Mouse (Mus musculus) spleen, postnatal 0 days (tissue): Measurements from ENCODE around the gene Syt14. TPM values are rescaled to one million over a fixed set of nuclear protein-coding genes. Genes with fewer than 3 reads are reported as not detected.

Experiments used
- polyA plus RNA-seq: library from polyadenylated mRNA; unstranded; fragments of >200 nt; fragmentation: Nextera tagmentation; extraction: Ambion mirVana; gene quantifications from 2 replicates; pipeline ENCODE4 v1.2.1, GENCODE M21; 2015

Syt14 gene
- 3.5 and 3.9 TPM in 2 replicates for polyA plus RNA-seq

GRCm38 (mm10) chr1:193035371-193036238 is at the start of gene Syt14:
Syt14 (minus strand) TSS chr1:193035775.

GRCm38 (mm10) chr1:192855474-192856230 is 179.9 kb downstream of the Syt14 start, which contains the start of gene Sertad4:
Sertad4 (minus strand) TSS chr1:192855756.

Other genes starting within 250 kb of the Syt14 start
- gene Sertad4, start 180.0 kb downstream of the Syt14 start, polyA plus RNA-seq = 1.8 and 2.6 TPM in 2 replicates
- 3.8 and 4.1 TPM in 2 replicates for gene Diexf, start 94.5 kb upstream of the Syt14 start, polyA plus RNA-seq
- gene Irf6, start 117.3 kb upstream of the Syt14 start, polyA plus RNA-seq = 0.69 and 0.81 TPM in 2 replicates
- gene A130010J15Rik, start 132.3 kb upstream of the Syt14 start, polyA plus RNA-seq = 5.4 and 6.3 TPM in 2 replicates
- gene Traf3ip3, start 165.9 kb upstream of the Syt14 start, polyA plus RNA-seq = 16.4 and 21.4 TPM in 2 replicates
- 1.9 and 2.3 TPM in 2 replicates for gene Lamb3, start 171.9 kb upstream of the Syt14 start, polyA plus RNA-seq
- 14.0 and 21.9 TPM in 2 replicates for gene Hsd11b1, start 228.3 kb upstream of the Syt14 start, polyA plus RNA-seq
- 32.3 and 36.3 TPM in 2 replicates for gene G0s2, start 237.4 kb upstream of the Syt14 start, polyA plus RNA-seq